Mouse (Mus musculus): ENCODE results near the gene Atp1a3. TPM values are rescaled to one million over a fixed set of nuclear protein-coding genes. Genes with fewer than 3 reads are reported as not detected.
"Not testable (repeated sequence)": the region's sequence is repeated elsewhere in the genome, so short reads cannot be mapped to it uniquely, and the experiment has no call there.

Gene Atp1a3
- total RNA-seq (2014; fragmentation: Nextera tagmentation) (34.6 and 53.7 TPM in 2 replicates), total RNA-seq (2017) (24.4 and 34.1 TPM in 2 replicates)

DNA sequence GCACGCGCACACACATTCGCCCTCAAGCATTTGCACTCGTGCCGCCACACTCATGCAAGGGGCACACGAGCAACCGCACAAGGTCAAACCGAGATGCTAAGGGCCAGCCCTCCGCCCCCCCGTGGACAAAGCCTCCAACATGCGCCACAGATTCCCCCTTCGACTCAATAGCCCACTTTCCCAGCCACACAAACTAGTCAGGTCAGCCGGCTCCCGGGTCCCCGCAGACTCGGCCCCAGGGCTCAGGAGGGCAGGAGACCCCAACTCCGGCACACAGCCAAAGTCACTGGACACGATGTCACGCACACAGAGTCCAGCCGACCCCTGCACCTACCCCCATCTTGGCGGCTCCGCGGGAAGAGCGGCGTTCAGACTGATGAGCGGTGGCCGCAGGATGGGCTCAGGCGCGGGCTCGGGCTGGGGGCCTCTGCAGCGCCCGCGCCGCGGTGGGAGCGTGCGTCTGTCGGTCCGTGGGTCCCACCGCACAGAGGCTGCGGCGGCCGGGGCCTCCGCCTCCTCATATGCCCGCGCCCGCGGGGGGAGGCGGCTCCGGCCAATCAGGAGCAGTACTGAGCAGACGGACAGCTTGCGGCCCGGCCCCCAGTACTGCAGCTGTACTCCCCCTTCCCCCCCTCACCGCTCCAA lies at the start of gene Atp1a3:
Gene Atp1a3, minus strand, starts transcription at position 538 of the 645 bp plus-strand sequence.
- ATAC-seq (replicated peaks; ENCODE audit: poor library complexity, severe bottlenecking): peak; percentile 42

DNA sequence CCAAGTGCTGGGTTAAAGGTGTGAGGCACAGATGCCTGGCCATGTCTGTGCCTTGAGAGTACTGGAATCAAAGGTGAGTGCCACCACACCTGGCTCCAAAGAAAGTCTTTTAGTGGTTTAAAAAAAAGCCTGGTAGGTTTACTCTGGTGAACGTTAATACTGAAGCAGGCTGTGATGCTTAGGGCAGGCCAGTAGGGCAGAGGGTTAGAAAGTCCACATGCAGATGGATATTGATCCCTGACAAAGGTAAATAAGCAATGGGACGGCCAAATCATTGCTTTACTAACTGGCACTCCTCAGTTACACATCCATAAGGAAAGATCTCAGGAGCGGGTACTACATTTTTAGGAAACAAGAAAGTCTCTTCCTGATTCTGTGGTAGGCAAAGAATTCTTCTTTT lies 46.8 kb upstream of the Atp1a3 start:
- no peak for ATAC-seq (replicated peaks; ENCODE audit: poor library complexity, severe bottlenecking)

DNA sequence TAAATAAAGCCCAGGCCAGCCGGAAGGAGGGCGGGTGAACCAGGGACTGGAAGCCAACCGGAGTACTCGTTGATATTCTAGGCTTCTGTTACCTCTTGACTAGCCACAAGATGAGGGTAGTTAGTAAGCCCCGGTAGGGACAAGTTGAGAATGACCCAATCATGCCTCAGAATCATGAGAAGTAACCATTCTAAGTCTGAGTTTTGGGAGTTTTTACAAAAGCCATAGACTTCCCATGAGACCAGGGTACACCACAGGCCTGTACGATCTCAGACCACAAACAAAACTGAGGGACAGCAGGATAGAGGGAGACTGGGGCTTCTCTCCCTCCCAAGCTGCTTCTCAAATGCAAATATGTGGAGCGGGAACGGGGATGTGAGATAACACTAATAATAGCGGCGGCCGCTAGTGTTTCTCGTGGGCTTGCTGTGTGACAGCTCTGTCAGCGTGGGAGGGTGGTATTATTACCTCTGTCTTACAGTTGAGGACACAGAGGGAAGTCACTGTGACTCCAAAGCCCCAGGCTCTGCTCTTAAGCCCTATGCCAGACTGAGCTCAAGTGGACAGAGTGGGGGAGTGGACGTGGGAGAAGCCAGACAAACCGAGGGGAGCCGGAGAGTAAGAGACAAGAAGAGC lies 43.7 kb upstream of the Atp1a3 start:
- no peak for ATAC-seq (replicated peaks; ENCODE audit: poor library complexity, severe bottlenecking)

DNA sequence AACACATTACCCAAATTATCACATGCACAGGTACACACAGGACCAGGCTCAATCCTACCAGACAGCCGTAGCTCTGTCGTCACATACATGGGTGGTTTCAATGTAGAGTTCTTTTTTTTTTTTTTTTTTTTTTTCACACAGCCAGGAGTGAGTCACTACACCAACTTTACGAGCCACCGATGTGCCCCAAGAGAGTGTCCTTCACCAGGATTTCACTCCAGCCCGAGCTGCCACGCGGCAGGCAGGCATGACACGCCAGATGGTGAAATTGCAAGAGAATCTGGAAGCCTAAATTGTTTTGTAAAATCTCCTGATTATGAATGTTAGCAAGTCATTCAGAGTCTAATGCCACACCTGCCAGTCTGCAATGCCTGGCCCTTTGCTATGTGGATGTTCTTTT lies 41.6 kb upstream of the Atp1a3 start:
- ATAC-seq (replicated peaks; ENCODE audit: poor library complexity, severe bottlenecking): no peak

DNA sequence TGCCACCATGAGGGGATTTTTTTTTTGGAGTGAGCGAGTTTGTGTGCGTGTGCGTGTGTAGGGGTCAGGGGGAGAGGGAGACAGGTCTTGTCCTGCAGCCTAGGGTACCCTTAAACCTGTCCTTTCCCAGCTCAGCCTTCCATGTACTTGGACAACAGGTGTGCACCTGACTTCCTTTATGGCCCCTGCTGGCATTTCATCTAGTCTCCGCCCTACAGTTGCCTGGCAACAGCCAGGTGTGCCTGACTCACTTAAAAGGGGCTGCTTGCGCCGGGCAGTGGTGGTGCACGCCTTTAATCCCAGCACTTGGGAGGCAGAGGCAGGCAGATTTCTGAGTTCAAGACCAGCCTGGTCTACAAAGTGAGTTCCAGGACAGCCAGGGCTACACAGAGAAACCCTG lies 38.8 kb upstream of the Atp1a3 start:
- ATAC-seq (replicated peaks; ENCODE audit: poor library complexity, severe bottlenecking): not testable (repeated sequence)

DNA sequence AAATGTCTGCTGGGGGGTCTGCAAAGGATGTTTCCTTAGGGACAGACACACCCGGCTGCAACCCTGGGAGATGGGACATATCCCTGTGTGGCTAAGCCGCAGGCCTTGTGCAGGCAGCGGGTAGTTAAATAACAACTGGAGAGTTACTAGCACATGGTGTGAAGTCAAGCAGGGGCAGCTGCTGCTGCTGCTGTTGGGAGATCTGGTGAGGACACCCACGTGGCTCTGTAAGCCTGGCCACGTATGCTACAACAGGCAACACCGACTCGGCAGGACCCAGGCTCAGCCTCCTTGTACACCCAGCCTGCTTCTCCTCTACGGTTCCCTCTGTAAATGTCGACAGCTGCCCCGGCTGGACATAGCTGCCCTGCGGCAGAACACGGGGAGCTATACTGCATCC lies 36.2 kb upstream of the Atp1a3 start:
- ATAC-seq (replicated peaks; ENCODE audit: poor library complexity, severe bottlenecking): no peak

DNA sequence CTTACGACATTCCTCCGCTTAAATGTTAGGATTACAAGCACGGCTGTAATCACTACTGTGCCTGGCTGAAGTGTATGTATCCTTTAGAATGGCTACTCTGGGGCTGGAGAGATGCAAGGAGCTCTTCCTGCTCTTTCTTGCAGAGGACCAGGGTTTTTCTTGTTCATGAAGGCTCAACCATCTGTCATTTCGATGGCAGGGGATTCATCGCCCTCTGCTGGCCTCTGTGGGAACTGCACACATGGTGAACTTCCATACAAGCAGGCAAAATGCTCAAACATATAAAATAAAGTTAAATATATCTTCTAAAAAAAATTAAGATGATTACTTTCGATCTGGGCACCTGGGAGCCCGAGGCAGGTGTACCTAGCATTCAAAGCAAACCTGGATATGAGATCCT lies 30.2 kb upstream of the Atp1a3 start:
- peak; percentile 63 for ATAC-seq (replicated peaks; ENCODE audit: poor library complexity, severe bottlenecking)

DNA sequence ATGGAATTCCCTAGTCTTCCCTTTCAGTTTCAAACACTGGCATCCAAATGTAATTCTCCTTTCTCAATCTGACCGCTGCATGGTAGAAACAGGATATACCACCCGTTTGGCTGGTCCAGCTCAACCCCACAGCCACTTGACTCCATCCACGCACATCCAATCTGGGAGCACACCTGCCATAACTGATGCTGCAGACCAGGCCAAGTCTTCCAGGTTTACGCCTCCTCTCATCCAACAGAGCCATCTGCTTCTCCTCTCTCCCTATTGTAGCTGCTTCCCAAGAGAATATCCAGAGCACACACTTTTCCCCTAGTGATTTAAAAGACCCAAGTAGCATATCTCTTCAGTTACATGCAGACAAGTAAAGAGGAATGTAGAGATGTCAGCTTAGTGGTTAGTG lies 29.0 kb upstream of the Atp1a3 start:
- ATAC-seq (replicated peaks; ENCODE audit: poor library complexity, severe bottlenecking): no peak

DNA sequence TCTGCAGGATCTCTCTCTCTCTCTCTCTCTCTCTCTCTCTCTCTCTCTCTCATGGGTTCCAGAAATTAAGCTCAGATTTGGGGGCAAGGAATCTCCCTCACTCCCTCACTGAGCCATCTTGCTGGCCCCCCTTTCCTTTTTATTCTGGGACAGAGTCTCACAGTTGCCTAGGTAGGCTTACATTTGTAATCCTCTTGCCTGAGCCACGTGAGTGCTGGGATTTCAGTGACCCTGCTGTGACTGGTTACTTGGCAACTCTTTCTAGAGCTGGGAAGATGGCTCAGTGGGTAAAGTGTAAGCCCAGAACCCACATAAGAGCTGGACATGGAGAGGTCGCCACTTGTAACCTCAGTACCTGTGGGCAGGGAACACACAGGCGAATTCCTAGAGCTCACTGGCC lies 25.8 kb upstream of the Atp1a3 start:
- ATAC-seq (replicated peaks; ENCODE audit: poor library complexity, severe bottlenecking): no peak

DNA sequence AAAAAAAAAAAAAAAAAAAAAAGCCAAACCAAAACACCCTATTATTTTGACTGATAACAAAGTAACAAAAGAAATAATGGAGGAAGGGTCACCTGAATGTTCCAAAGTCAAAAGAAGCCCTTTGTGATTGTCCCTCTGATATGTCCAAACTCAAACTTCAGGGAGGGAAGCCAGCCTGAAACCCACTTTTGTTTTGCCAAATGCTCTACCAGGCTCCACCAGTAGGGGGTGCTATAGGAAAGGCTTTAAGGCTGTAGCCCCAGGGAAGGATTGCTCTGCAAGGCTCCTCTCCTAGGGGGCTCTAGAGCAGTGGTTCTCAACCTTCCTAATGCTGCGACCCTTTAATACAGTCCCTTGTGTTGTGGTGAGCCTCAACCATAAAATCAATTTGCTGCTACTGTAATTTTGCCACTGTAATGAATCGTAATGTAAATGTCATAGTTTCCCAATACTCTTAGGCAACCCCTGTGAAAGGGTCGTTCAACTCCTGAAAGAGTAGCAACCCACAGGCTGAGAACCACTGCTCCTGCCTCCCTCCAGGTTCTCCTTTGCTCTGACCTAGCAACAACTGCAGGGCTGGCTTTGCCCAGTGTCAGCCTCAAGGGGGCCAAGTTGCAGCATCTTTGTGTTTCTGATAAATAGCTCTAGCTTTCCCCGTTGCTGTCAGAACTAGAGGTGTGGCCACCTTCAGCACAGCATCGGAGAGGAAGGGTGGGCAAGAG lies 24.4 kb upstream of the Atp1a3 start:
- peak; percentile 80 for ATAC-seq (replicated peaks; ENCODE audit: poor library complexity, severe bottlenecking)

DNA sequence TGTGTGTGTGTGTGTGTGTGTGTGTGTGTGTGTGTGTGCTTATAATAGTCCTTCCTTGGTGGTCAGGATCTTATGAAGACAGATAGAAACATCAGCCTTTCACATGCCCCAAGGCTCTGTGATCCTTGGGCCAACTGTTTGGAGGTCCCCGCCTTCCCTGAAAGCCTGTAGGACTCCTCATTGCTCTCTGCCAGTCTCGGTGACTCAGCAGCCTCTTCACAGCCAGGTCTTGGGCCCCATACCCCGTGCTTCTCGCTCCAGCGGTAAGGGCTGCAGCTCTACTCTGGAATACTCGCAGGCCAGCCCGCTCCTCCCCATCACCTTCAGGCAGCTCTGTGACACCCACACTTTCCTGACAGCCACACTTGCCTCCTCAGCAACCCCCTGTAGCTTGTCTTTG lies 20.7 kb upstream of the Atp1a3 start:
- no peak for ATAC-seq (replicated peaks; ENCODE audit: poor library complexity, severe bottlenecking)

DNA sequence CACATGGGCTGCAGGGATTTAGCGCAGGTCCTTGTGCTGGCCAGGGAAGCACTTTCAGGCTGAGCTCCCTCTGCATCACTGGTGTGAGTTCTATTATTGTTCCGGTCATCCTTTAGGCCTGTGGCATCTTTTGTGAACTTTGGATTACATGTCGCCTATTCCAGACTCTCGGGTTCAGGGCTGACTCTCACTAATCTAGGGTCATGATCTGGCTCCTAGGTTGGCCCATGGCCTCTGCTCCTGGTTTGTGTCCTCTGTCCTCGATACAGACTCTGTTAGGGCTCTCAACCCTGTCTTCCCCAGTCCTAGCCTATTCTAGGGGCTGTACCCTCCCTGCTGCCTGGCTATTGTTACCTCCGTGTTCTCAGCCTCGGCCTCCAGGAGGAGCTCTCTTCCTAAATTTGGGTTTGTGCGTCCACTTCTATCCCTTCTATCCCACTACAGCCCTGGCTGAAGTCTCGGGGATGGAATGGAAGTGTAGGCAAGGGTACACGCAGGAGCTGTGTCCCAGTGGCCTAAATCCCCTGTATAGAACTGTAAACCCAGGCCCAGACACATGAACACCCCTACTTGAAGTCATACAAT lies 20.2 kb upstream of the Atp1a3 start:
- ATAC-seq (replicated peaks; ENCODE audit: poor library complexity, severe bottlenecking): no peak

DNA sequence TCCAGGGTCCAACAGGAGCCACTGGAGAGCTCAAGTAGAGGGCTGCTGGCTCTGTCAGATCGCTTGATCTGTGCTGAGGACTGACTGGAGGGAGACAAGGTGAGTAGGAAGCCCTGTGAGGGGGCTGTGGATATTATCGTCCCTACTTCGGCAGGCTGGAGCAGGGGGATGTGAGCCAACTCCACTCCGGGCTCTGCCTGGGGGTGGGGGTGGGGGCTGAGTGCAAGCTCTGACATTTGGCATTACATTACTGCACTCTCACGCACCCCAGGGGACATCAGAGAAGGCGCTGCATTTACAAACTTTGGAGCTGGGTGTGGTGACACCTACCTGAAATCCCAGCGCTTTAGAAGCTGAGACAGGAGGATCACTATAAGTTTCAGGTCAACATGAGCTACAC lies 5.8 kb upstream of the Atp1a3 start:
- ATAC-seq (replicated peaks; ENCODE audit: poor library complexity, severe bottlenecking): no peak

DNA sequence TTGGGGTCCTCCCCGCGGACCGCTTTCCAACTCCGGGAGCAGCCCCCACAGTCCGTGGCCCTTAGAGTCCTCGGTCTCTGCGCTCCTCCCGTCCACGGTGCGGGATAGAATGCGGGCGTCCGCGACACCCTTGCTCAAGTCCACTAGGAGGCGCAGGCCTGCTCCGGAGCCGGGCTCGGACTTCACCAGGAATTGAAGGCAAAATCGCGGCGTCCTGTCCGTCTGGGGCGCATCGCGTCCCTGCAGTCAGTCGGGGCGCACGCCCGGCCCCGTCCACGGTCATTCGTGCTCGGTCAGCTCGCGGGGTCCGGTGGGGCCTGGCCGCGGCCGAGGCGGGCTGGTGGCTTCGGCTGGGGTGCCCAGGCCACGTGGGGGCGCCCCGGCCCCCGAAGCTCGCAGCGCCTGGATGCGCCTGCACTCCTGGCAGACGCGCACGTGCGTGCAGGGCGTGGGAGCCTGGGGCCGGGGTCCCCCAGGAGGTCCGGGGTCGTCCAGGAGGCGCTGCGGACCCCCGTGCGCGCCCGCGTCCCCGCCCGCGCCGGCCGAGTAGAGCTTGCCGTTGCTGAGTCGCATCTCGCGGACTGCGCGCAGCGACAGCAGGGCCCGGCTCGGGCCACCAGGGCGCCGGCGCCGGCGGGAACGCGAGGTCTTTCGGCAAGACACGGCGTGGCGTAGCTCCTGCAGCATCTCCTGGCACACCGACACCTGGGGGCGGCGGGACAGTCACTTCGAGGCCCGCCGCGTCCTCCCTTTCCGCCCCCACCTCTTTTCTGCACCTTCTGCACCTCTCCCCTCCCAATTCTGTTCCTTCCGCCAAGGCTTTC lies 4.5 kb upstream of the Atp1a3 start:
- peak; percentile 16 for ATAC-seq (replicated peaks; ENCODE audit: poor library complexity, severe bottlenecking)

DNA sequence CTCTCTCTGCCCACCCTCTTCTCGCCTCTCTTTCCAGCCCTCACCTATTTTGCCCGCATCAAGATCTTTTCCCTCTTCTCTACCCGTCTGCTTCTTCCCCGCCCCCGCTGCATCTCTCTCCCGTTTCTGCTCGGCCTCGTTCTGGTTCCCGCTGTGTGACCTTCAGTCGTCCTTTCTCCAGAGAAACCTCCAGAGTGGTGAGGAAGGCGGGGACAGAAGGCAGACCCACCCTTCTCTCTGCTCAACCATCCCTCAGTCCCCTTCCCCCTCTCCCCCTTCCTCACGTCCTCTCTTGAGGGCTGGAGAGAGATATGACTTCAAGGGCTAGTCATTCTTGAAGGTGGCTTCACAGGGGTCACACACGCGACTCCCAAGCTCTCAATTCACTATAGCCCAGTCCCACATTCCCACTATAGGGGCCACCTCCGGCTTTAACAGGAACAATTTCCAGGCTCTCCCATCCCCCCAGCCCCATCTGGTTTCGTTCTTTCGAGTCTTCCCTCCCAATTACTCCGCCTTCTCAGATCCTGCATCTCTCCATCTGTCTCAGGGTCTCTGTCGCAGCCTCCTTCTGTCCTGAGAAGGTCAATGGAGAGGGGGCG lies 3.4 kb upstream of the Atp1a3 start:
- ATAC-seq (replicated peaks; ENCODE audit: poor library complexity, severe bottlenecking): no peak

DNA sequence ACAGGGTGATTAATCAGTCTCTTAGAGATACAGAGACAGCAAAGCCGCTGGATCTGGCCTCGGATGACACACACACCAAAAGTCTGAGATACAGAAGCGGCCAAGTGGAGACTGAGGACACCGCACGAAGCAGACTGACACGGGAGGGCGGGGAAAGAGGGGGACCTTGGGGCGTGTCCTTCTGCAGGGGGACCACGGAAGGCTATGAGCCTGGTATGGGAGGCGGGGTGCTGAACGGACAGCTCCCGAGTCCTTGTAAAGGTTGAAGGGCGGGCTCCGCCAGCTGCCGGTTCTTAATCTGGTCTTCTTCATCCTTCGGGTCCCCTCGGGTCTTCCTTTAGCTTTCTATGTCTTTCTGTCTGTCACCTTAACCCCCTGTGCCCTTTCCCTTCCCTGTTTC lies 2.9 kb upstream of the Atp1a3 start:
- peak; percentile 45 for ATAC-seq (replicated peaks; ENCODE audit: poor library complexity, severe bottlenecking)

DNA sequence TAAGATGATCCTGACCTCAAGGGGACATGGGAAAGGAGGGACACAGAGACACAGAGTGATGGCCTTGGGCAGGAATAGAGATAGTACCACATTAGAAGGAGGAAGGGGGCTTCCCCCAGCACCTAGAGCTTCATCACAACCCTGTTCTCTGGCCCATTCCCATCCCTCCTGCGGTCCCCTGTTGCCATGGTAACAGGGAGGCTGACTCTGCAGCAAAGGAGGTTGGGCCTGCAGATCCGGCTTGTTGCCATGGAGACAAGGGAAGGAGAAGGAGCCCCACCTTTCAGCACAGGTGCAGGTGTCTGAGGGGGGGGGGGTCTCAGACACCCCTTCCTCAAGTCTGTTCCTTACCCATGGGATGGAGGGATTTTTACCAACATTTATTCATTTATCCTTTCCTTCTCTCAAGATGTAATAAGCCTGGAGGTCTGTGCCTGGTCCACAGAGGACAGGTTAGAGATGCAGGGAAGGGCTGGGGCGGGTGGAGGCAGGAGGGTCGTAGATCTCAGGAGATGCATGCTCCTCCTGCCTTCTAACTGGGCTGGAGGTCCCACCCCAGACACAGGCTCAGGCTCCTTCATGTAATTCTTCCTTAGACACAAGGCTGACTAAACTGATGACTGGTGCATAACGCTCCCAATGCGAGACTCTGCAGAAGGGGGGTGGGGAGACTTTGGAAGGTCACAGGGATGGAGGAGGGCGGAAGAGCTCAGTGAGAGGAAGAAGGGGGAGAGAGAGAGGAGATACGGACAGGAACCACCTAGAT lies 2.0 kb upstream of the Atp1a3 start:
- ATAC-seq (replicated peaks; ENCODE audit: poor library complexity, severe bottlenecking): no peak

DNA sequence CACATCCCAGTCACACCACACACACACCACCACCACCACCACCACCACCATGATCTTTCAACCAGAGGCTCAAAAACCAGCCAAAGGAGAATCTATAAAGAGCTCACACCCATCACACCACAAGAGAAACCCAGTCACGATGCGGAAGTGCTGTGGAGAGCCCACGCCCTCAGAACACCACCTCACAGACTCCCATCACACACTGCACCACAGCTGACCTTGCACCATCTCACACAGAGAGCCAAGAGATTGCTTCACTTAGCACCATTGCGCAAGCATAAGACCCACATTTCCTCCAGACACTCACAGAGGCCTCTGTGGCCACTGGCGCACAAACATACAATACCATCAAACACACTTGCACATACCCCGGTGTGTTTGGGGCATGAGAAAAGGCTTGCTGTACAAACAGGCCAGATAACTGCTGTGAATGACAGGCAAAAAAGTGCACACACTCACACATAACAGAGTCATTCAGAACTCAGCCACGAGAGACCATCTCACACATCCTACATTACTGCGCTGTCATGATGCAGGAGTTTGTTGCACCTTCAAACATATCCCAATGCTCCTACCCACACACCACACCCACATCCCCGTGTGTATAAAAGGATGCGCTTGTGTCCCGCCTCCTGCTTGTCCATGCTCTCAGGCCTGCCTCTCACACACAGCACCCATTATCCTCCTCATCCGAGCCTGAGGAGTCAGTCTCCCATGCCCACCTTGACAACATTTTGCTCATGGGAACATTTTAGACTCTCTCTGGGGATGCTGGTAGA lies 1.0 kb upstream of the Atp1a3 start:
- peak; percentile 85 for ATAC-seq (replicated peaks; ENCODE audit: poor library complexity, severe bottlenecking)

DNA sequence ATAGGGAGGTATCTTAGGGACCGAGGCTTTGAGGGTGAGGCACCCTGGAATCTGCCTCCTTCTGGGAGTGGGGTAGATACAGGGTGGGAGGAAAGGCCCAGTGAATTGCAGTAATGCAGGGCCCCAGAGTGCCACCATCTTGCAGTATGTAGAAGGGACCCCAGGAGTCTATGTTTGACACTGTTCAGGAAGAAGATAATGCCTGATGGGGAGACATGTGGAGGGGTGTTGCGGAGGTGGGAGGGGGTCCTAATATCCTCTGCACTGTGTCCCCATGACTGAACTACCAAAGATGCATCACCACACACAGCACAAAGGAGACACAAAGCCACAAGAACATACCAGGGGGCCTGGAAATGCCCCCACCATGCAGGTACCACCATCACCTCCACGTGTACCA lies 413 bp upstream of the Atp1a3 start:
- ATAC-seq (replicated peaks; ENCODE audit: poor library complexity, severe bottlenecking): no peak
